Mouse (Mus musculus) embryo, embryonic 9.5 days (tissue): ENCODE measurements around the gene Rrnad1.
A peak's percentile ranks its signal among the peaks of the same experiment; 100 is the strongest.

ENCODE experiments used
- DNase-seq: peaks from one replicate; pipeline ENCODE4 v3.0.0-alpha.2; 2017; ENCODE audit errors: extremely low spot score

Rrnad1 gene

DNA sequence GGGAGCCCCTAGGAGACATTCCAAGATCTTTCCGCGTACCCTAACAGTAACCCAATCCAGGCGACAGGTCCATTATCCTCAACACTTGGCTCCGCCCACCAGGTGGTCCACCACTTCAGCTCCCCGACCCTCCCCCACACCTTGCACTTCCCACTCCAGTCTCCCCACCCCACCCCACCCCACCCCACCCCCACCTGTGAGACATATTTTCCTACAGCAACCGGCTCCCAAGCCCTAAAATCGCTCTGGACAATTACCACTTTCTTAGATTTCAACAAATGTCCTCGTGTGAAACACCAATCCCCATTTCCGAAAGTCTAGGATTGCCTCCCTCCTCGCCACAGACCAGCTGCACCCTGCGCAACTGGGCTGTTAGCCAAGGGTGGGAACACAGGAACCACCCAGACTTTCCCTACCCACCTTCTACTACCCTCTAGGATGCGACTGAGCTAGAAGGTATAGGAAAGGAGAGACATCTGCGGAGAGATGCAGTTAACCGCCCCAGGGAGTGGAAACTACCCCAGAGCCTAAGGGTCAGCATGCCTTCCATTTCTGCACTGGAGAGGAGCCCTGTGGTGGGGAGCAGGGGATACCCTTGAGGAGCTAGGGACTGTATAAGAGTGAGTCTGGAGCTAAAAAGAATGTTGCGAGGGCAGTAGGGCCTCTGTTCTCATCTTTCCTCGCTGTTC is 18.9 kb upstream of the Rrnad1 start:
- DNase-seq = peak; percentile 45

DNA sequence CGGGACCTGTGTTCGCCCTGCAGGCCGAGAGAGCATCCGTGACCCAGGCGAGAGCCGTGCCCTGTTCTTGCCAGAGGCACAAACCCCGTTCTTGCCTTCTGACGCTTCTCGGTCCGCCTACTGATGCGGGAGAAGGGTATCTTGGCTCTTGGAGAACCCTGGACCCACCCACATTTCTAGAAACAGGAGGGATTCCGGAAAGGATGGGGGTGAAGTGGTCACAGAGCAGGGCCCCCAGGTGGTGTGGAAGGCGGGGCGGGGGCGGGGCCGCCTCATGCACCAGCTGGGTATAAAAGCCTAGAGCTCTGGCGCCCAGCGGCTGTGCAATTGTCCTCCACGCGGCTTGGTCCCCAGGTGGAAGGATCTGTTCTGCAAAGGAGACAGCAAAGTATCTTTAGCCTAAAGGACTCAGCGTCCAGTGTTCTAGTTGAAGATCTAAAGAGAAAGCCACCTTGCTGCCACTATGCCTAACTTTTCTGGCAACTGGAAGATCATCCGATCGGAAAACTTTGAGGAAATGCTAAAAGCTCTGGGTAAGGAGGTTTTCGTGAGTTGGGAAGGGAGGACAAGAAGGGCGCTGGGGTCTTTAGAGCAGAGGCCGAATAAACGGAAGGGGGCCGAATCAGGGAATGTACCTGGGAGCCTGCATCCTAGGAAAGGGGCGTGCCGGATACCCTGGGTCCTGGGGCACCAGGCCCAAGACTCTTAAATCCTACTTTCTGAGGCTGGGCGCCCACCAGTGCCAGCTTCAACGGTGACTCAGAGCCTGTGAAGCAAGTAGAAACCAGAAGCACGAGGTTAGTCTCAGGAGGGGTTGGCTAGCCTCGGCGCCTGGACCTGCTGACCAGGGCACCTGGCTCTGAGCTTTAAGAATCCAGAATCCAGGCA is 18.1 kb upstream of the Rrnad1 start, which contains the start of gene Crabp2:
Gene Crabp2 (plus strand): TSS at position 289 of the 888 bp plus-strand sequence.
- DNase-seq = peak; percentile 87

DNA sequence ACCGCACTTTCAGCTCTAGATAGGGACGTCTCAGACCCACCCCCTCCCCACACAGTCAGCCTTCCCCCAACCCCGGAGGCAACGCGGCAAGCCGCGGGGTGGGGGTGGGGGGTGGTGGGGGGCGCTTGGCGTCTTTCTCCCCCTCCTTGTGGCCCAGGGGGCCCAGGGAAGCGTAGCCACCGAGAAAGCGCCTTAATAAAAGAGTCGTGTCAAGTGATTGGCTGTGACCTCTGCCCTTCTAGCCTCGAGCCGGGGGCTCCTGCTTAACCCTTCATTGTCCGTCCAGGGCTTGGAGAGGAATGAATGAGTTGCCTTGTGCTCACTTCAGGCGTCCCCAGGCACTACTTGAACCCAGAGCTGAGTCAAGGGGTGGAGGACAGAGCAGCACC is 17.3 kb upstream of the Rrnad1 start:
- peak; percentile 94 for DNase-seq

DNA sequence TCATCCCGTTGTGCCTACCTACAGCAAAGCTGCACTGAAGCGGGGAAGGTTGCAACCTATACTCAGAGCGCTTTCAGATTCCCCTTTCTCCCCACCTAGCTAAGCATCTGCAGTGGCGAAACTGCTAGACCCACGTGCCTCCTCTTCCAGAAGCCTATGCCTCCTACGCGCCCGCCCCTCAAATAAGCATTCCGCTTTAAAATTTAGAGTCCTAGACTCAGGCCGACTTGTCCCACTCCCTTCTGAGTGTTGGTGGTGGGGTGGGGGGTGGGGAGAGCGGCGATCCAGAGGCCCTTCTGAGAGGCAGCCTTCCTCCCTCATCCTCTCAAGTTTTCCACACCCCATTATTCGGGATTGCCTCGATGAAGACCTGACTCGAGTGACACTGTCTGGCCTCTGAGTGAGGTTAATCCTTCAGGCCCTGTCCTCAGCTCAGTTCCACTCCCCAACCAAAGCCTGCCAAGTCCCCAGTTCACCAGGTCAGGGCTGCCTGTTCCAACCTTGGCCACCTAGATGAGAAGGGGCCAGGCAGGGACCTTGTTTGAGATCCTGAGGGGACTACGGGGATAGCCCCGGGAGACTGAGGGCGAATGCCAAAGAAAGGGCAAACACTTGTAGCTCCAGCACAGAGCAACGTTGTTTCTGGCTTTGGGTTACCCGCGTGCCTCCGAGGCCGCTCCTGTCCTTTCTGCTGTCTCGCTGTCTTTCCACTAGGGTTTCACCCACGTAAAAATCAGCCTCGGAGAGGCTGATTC is 16.7 kb upstream of the Rrnad1 start:
- peak; percentile 81 for DNase-seq

DNA sequence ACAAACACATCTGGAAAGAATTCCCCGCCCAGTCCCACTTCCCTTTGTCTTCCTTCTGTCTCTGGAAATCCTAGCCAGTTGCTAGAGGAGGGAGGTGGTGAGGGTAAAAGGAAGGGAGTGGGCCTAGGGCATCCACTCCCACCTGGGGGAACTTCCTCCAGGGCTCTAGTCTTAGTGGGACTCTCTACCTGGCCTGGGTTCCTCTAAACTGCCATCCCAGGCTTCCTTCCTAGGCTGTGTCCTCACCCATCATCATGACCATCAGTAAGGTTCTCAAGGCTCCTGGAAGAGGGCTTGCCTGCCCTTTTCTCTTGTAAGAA is 16.0 kb upstream of the Rrnad1 start:
- no peak for DNase-seq

DNA sequence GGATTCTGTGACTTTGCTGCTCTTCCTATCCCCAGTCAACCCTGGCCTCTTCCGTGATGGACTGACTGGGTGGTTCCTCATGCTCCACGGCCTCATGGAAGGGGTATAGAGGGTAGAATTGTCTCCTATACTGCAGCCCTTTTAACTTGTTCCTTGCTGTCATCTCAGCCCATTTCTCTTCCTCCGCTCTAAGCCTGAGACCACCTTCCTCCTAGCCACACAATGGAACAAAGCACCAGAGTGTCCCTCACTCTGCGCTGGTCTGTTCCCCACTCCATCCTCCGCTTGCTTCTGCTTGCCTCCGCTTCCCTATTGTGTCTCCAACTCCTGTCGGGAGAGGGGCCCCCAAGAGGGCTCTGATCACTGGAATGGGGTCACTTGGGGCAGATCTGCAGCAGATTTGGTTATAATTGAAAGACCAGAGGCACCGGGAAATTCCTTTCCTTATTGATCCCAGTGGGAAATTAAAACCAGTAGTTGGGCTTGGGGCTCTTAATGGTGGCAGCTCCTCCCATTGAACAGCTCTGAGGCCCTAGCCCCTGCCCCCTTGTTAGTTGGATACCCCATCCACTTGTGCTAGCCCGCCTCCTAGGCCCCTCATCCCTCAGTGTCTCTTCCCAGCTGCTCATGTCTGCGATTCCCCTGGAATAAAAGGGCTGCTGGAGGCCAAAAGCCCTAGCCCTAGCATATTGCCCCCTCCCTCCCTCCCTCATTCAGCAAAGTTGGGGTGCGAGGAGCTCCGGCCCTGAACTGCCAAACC is 15.4 kb upstream of the Rrnad1 start:
- DNase-seq = peak; percentile 70

DNA sequence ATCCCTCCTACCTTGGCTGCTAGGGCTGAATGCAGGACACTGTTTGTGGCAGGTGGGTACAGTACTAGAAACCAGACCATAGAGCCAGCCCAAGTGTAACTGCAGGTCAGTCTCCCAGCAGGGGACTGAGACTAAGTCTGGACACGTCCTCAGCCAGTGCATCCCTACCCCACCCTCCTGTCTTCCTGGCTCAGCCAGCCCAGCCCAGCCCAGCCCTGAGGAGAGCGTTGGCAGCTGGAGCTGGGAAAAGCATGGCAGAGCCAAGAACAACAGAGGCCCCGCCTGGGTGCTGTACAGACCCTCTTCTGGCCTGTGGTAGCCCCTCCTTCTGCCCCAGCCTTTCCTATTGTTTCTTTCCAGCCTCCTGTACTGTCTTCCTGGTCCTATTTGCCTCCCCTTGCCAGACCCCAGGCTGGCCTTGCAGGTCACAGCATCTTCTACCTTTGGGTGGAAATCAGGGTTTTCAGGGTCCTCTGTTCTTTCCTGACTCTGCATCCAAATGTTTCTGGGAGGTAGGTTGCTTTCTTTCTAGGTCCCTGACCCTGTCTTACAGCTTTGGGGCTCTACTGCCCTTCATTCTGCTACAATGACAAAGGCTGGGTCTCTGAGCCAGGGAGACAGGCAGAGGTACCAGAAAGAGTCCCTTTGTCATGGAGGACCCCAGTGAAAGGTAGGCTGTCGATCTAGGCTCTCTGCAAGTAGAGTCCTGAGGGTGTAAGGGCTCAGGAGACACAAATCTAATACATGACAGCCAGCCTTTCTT is 14.5 kb upstream of the Rrnad1 start:
- DNase-seq = peak; percentile 32

DNA sequence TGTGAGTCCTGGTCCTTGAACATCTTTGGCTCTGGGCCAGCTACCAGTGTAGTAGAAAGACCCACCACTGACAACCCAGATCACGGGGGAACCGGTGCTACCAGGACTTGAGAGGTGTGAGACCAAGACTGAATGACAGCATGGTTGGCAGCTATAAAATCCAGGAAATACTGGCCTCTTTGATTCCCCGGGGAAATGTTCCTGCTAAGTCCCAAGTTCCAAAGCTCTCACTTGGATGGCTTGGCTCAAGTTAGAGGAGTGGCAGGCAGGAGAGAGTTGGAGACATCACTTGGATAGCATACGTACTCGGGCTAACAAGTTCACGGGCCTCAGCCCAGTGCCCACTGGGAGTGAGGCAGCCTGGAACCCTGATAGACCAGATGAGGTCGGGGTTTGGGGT is 13.1 kb upstream of the Rrnad1 start:
- no peak for DNase-seq

DNA sequence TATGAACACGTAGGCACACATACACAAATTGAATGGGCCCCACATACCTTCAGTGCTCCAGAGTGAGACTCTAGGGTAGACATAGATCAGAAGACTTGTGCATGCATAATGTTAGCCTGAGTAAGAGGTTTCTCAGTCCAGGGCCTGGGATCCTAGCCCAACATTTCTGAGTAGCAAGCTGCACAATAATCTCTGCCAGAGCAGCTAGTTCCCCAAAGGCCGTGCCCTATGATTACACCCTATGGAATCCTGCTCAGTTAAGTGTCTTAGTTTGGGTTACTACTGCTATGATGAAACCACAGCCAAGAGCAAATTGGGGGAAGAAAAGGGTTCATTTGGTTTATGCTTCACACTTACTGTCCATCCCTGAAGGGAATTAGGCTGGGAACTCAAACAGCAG is 12.0 kb upstream of the Rrnad1 start:
- no peak for DNase-seq

DNA sequence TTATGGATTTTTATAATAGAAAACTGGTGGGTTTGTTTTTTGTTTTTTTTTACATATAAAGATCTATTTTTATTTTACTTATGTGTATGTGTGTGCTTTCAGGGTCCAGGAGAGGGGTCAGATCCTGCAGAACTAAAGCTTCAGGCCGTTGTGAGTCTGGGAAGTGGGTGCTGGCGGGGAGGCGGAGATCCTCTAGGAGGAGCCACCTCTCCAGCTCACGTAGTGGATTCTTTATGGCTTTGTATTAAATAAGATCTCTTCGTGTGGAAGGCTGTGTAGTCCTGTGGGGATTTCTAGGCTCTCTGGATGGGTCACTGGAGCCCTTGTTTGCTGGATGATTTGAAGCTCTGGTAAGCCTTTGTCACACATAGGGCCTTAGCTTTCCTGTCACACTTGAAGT is 10.1 kb upstream of the Rrnad1 start:
- no peak for DNase-seq

DNA sequence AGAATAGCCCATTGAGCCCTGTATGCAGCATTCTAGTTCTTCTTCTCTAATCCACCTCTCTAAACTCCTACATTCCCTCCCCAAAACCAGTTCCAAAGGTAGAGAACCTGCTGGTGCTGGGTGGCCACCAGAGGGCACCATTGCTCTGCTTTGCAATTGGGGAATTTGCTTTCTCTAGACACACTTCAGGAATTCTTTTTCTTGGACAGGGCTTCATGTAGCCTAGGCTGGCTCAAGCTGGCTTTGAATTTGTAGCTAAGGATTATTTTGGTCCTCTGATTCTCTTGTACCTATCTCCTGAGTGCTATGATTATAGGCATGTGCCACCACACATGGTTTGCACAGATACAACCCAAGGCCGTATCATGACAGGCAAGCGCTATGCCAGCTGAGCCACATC is 5.3 kb upstream of the Rrnad1 start:
- peak; percentile 75 for DNase-seq

DNA sequence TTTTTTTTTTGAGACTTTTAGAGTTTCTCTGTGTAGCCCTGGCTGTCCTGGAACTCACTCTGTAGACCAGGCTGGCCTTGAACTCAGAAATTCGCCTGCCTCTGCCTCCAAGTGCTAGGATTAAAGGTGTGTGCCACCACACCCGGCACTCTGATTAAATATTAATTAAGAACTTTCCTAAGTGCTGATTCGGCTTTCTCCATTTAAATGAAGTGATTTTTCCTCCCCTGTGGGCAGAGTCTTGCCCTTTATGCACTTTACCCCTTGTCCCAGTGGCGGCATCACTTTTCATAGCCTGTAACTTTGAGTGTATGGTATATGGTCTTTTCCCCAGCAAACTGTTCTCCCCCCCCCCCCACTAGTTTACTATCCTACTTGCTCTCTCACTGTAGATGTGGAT is 4.7 kb upstream of the Rrnad1 start:
- no peak for DNase-seq

DNA sequence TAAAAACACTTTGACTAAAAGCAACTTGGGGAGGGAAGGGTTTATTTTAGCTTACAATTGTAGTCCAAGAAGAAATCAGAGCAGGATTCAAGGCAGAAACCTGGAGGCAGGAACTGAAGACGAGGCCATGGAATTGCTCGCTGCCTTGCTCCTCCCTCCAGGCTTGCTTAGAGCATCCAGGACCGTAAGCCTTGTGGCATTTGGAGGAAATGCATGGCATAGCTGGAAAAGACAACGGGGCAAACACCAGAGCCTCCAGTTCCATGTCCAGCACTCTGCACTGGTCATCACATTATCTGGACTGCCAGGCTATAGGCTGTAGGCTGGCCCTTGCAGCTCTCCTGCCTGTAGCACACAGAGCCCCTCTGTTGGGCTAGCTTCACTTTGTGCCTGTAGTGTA is 4.0 kb upstream of the Rrnad1 start:
- no peak for DNase-seq

DNA sequence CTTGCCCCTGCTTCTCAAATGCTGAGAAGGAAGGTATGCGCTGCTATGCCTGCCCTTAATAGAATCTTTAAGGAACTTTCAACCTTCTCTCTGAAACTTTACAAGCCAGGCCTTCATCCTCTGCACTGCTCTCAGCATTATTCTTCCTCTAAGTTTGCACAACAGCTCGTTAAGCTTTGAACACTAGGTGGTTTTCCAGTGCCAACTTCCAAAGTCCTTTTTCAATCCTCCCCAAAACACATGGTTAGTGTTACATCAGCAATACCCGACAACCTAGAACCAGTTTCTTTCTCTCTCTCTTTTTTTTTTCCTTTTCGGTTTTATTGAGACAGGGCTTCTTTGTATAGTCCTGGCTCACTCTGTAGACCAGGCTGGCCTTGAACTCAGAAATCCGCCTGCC is 3.5 kb upstream of the Rrnad1 start:
- DNase-seq = no peak

DNA sequence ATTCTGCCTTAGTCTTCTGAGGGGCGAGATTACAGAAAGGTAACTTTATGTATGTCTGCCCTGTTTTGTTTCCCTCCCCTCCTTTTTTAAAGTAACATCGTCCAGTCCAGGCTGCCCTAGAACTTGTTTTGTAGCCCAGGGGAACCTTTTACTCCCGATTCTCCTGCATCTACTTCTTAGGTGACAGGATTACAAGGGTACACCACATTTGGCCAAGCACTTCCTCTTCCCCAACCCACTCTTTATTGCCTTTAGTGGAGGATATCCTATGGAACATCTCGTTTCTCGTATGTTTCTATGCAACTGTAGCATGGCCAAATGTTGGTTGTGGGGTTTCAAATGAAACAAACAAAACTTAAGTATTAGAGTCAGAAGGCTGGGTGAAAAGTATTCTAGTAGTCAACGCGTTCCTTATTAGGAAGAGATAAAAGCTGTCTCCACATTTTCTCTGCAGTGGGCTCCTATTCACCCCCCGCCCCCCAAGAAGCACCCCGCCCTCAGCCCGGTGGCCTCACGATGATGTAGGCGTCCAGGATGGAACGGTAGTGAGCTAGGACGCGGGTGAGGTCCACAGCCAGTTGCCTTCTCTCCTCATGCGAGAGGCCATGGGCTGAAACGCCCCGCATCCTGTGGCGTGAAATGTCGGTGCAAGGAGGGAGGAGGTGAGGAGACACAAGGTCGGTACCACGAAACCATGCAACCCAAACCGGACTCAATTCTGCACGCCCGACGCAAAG is 1.0 kb downstream of the Rrnad1 start:
- no peak for DNase-seq

DNA sequence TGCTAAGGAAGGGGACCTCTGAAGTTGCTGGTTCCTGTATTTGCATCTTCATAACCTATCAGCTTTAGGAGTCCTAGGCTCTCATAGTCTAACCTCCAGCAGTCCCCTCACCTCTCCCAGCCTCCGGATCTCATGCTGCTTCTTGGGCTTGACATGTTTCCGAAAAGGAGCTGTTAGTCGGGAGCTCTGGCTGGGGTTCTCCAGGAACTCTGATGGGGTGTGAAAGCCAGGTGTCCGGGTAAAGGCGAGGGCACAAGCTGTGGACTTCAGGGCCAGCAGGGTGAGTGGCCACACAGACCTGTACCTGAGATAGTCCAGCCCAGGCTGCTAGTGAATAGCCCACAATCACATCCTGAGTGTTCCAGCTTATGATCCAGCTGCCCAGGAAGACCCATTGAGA is 3.1 kb downstream of the Rrnad1 start:
- no peak for DNase-seq

DNA sequence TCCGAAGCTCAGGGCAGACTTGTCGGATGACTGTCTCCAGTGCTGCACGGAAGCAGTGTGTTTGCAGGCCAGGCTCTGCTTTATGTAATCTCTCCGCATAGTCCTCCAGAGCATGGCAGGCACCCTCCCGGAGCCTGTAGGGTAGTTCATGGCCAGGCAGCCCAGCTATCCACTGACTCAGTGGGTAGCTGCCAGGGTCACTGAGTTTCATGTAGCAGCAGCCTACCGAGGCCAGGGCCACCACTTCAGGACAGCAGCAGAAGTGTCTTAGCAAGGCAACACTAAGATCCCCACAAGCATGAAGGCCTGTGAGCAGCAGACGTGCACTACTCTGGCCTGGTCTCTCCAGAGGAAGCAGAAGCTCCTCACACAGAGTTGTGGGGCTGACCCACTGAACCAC is 5.5 kb downstream of the Rrnad1 start:
- no peak for DNase-seq

DNA sequence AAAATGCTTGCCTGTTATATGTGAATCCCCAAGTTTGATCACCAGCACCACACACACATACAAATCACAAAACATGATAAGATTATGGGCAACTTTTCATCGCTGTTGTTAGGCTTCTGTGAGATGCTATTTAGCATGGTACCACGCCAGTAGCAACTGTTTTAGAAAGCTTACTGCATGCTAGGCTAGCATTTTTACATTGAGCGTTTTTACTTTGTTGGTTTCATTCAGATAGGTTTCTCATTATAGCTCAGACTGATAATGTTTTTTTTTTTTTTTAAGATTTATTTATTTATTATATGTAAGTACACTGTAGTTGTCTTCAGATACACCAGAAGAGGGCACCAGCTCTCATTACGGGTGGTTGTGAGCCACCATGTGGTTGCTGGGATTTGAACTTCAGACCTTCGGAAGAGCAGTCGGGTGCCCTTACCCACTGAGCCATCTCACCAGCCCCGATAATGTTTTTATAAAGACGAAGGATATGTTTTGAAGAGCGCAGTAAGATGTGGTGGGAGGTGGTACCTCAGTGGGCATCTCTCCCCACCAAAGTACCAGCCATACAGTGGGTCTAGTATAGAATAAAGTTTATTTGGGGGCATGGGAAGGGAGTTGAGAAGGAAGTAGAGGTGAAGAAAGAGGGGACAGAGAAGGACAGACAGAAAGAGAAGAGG is 10.1 kb downstream of the Rrnad1 start:
- no peak for DNase-seq

DNA sequence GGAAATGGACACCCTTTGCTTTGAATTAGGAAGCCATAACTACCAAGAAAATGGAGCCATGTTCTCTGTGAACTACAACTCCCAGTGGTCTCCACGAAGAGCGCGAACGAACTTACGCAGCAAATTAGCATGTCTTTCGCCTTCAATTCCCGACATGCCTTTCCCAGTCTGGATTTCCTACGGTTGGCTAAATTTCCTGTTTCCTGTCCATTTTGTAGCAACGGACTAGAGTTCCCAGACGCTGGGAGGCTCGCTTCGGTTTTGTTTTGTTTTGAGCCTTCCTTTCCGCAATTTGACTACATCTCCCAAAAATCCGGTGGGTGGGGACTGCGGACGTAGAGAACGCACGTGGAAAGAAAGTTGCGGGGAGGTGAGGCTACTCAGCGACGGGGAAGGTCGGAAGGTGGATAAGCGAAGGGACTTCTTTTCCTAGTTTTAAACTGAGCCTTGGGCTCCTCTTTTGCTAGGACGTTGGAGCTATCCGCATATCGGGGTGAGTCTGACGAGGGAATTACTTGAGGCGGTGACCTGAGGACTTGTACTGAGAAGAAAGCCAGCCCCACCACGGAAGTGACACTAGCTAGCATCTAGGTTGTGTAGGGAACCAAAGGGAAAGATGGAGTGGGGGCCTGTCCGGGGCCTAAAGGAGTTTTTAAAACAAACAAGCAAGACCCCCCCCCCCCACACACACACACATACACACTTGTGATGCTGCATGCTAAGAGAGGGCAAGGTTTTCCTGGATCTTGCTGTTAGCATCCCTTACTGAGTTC is 11.0 kb downstream of the Rrnad1 start, which contains the start of gene Mrpl24:
Gene Mrpl24 (plus strand): TSS at position 171 of the 773 bp plus-strand sequence.
- DNase-seq = peak; percentile 83
